Mouse (Mus musculus) myocyte (in vitro differentiated cells): ENCODE measurements at regions not wholly inside any gene's neighbourhood (a gene's known extent, or its start where the extent isn't known, plus 50 kb on each side); places are given as distances from the start of the nearest gene placed in this dataset.

Experiments
- H3K27me3 ChIP-seq: one replicate; pipeline ENCODE4 v1.6.1; 2011; ENCODE audit not compliant: control insufficient read depth, insufficient read depth, insufficient read length
- H3K36me3 ChIP-seq: one replicate; pipeline ENCODE4 v1.6.1; 2011; ENCODE audit not compliant: control insufficient read depth, insufficient read depth
- H3K4me2 ChIP-seq: one replicate; pipeline ENCODE4 v1.6.1; 2011; ENCODE audit warnings: low read depth, control low read depth
- H3K4me3 ChIP-seq: one replicate; pipeline ENCODE4 v1.5.1; 2011; ENCODE audit warnings: mild to moderate bottlenecking, control low read depth, moderate library complexity
- H3K79me2 ChIP-seq: one replicate; pipeline ENCODE4 v1.6.1; 2011; ENCODE audit not compliant: control insufficient read depth, insufficient read depth
- H3ac ChIP-seq: one replicate; pipeline ENCODE4 v1.6.1; 2011; ENCODE audit not compliant: control insufficient read depth, insufficient read length
- CEBPB ChIP-seq: IDR thresholded peaks from 2 replicates; pipeline ENCODE4 v1.6.1; 2011; ENCODE audit warnings: mild to moderate bottlenecking, moderate library complexity; ENCODE audit not compliant: poor library complexity, insufficient read depth, severe bottlenecking
- E2F4 ChIP-seq: IDR thresholded peaks from one replicate; pipeline ENCODE4 v1.6.1; 2011; ENCODE audit warnings: mild to moderate bottlenecking, control low read depth, moderate library complexity; ENCODE audit not compliant: insufficient read depth
- MAX ChIP-seq: IDR thresholded peaks from one replicate; pipeline ENCODE4 v1.6.1; 2011; ENCODE audit warnings: low read depth, mild to moderate bottlenecking, control low read depth
- MYOD1 ChIP-seq, 3 experiments: IDR thresholded peaks; one replicate each; pipeline ENCODE4 v1.6.1; 2011; ENCODE audit warnings: control low read depth in 2 of 3, low read depth in 2 of 3, mild to moderate bottlenecking in 2 of 3, moderate library complexity in 1 of 3; ENCODE audit not compliant: insufficient read length in 2 of 3, control insufficient read depth in 1 of 3
- MYOG ChIP-seq, 3 experiments: IDR thresholded peaks; one replicate each; pipeline ENCODE4 v1.6.1; 2011; ENCODE audit warnings: control low read depth in 2 of 3, low read depth in 2 of 3, mild to moderate bottlenecking in 2 of 3; ENCODE audit not compliant: insufficient read length in 2 of 3, control insufficient read depth in 1 of 3, insufficient read depth in 1 of 3
- POLR2A ChIP-seq: IDR thresholded peaks from one replicate; pipeline ENCODE4 v1.6.1; 2011; ENCODE audit warnings: low read depth, mild to moderate bottlenecking, control low read depth, moderate library complexity; ENCODE audit not compliant: insufficient read length
- POLR2AphosphoS2 ChIP-seq: IDR thresholded peaks from one replicate; pipeline ENCODE4 v1.6.1; 2011; ENCODE audit warnings: low read depth, control low read depth; ENCODE audit not compliant: insufficient read length
- REST ChIP-seq: IDR thresholded peaks from one replicate; pipeline ENCODE4 v1.6.1; 2011; ENCODE audit warnings: mild to moderate bottlenecking, control low read depth, moderate library complexity; ENCODE audit not compliant: insufficient read depth, insufficient read length
- SRF ChIP-seq: IDR thresholded peaks from one replicate; pipeline ENCODE4 v1.6.1; 2011; ENCODE audit warnings: low read depth; ENCODE audit not compliant: control insufficient read depth, insufficient read length
- TCF12 ChIP-seq: IDR thresholded peaks from one replicate; pipeline ENCODE4 v1.6.1; 2011; ENCODE audit warnings: mild to moderate bottlenecking, control low read depth; ENCODE audit not compliant: poor library complexity, insufficient read depth, severe bottlenecking
- TCF3 ChIP-seq: IDR thresholded peaks from one replicate; pipeline ENCODE4 v1.6.1; 2011; ENCODE audit warnings: low read depth, control low read depth; ENCODE audit not compliant: insufficient read length
- USF1 ChIP-seq: IDR thresholded peaks from one replicate; pipeline ENCODE4 v1.6.1; 2011; ENCODE audit warnings: low read depth, mild to moderate bottlenecking, control low read depth, moderate library complexity

- Histone ChIP-seq H3K36me3 (no peaks in the 10 kb centered on the region), H3K4me2 (no peak overlapping the region), H3ac (no peak overlapping the region), H3K4me3 (no peak overlapping the region), H3K27me3 (no peaks in the 10 kb centered on the region), H3K79me2 (no peaks in the 10 kb centered on the region)
- no peak for TF ChIP-seq USF1
Observed at GRCm38 (mm10) chr15:41154551-41155151, 1020.5 kb downstream of the 9330182O14Rik start.

GRCm38 (mm10) chr15:41155169-41155638 lies 1021.0 kb downstream of the 9330182O14Rik start:
- Histone ChIP-seq H3K4me3 (no peak overlapping the region), H3K4me2 (no peak overlapping the region), H3K36me3 (no peaks in the 10 kb centered on the region), H3K27me3 (no peaks in the 10 kb centered on the region), H3ac (no peak overlapping the region), H3K79me2 (no peaks in the 10 kb centered on the region)
- TF ChIP-seq E2F4, result no peak
- TF ChIP-seq POLR2A, result no peak
- no peak for TF ChIP-seq MAX
- no peak for TF ChIP-seq SRF

GRCm38 (mm10) chr15:41157802-41158201 lies 1023.6 kb downstream of the 9330182O14Rik start:
- TF ChIP-seq MAX, result no peak
- TF ChIP-seq E2F4, result no peak
- TF ChIP-seq TCF12, result peak; percentile 97
- TF ChIP-seq REST, result no peak
- peak; percentile 96 to 100 (median 98) for TF ChIP-seq MYOD1 (IDR thresholded peaks at IDR 0.05; ENCODE audit: control insufficient read depth in 1 of 3, insufficient read length in 2 of 3, low read depth in 2 of 3)
- TF ChIP-seq TCF3, result peak; percentile 87
- peak; percentile 76; the same call in 1 of the 2 replicates for TF ChIP-seq CEBPB
- peak in 1 of 3 experiments; percentile 96 for TF ChIP-seq MYOG (IDR thresholded peaks at IDR 0.05; ENCODE audit: control insufficient read depth in 1 of 3, insufficient read depth in 1 of 3, insufficient read length in 2 of 3, low read depth in 2 of 3)
- TF ChIP-seq SRF, result no peak
- no peak for TF ChIP-seq POLR2A
- no peak for TF ChIP-seq USF1
- no peak for TF ChIP-seq POLR2AphosphoS2
- Histone ChIP-seq H3K79me2 (no peaks in the 10 kb centered on the region), H3K4me2 (no peak overlapping the region), H3K27me3 (no peaks in the 10 kb centered on the region), H3K36me3 (no peaks in the 10 kb centered on the region), H3K4me3 (no peak overlapping the region), H3ac (no peak overlapping the region)

- Histone ChIP-seq H3ac (no peak overlapping the region), H3K4me2 (no peak overlapping the region), H3K79me2 (no peaks in the 10 kb centered on the region), H3K4me3 (no peak overlapping the region), H3K36me3 (no peaks in the 10 kb centered on the region), H3K27me3 (no peaks in the 10 kb centered on the region)
- TF ChIP-seq SRF (no peak), MYOD1 (IDR thresholded peaks at IDR 0.05; ENCODE audit: control insufficient read depth in 1 of 3, insufficient read length in 2 of 3, low read depth in 2 of 3) (no peak), MAX (no peak), POLR2AphosphoS2 (no peak), CEBPB (no peak)
Observed at GRCm38 (mm10) chr15:41162268-41162667, 1028.1 kb downstream of the 9330182O14Rik start.

- Histone ChIP-seq H3K36me3 (no peaks in the 10 kb centered on the region), H3K27me3 (no peaks in the 10 kb centered on the region), H3K4me2 (peak overlapping the region; percentile 74), H3K79me2 (no peaks in the 10 kb centered on the region), H3ac (no peak overlapping the region), H3K4me3 (no peak overlapping the region)
- TF ChIP-seq MYOD1 (IDR thresholded peaks at IDR 0.05; ENCODE audit: control insufficient read depth in 1 of 3, insufficient read length in 2 of 3, low read depth in 2 of 3) (no peak), REST (no peak), POLR2AphosphoS2 (no peak), SRF (no peak), CEBPB (no peak), TCF3 (no peak), POLR2A (no peak), MAX (no peak), USF1 (no peak), E2F4 (no peak), TCF12 (no peak), MYOG (IDR thresholded peaks at IDR 0.05; ENCODE audit: control insufficient read depth in 1 of 3, insufficient read depth in 1 of 3, insufficient read length in 2 of 3, low read depth in 2 of 3) (no peak)
Observed at GRCm38 (mm10) chr15:41162793-41163192, 1028.6 kb downstream of the 9330182O14Rik start.
